Mouse (Mus musculus): ENCODE data around the gene Fcho2. TPM values are rescaled to one million over a fixed set of nuclear protein-coding genes. Genes with fewer than 3 reads are reported as not detected.
"Not testable (repeated sequence)": the region's sequence is repeated elsewhere in the genome, so short reads cannot be mapped to it uniquely, and the experiment has no call there.

The Fcho2 gene
- polyA plus RNA-seq, 1 experiment, result 31.2 TPM

DNA sequence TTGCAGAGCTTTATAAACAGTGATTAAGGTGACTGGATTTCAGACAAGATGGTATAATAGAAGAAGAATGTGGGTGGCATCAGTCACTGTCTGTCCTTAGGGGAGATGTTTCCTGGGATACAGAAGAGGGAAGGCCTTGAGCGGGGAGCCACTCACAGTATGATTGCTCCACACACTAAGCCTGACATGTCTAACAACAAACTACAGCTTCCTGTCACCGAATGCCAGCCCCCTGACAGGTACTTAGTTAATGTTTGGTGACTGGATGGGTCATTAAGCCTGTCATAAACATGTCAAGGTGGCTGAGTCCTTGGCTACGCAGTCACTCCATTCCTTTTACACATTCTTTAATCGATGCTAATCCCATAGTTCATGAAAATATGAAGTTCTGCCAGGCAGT is 3.0 kb upstream of the Fcho2 start:
- peak; percentile 19 for DNase-seq (ENCODE audit: low read depth)
- TF ChIP-seq POLR2A (IDR thresholded peaks at IDR 0.05; ENCODE audit: borderline replicate concordance, extremely low read depth, insufficient read depth, insufficient read length, poor library complexity, severe bottlenecking), result no peak
- TF ChIP-seq CTCF (IDR thresholded peaks at IDR 0.05; ENCODE audit: borderline replicate concordance, extremely low read depth, insufficient read depth, insufficient read length), result no peak

DNA sequence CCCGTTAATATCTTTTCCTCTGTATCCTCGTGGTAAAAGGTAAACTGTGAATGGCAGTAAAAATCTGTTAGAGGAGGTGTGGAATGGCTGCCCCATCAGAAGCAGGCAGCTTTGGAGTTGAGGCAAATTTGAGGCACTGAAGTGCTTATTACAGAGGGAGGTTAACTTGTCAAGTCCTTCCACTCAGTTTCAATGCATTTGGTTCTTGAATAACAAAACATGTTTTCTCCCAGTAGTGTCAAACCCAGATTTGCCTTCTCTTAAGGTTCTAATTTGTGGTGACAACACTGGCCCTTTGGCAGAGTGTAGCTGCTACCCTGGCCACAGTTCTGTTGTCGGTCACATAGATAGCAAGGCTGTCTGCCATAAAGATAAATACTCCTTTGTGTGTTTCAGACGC is 2.5 kb upstream of the Fcho2 start:
- TF ChIP-seq POLR2A (IDR thresholded peaks at IDR 0.05; ENCODE audit: borderline replicate concordance, extremely low read depth, insufficient read depth, insufficient read length, poor library complexity, severe bottlenecking) (no peak), CTCF (IDR thresholded peaks at IDR 0.05; ENCODE audit: borderline replicate concordance, extremely low read depth, insufficient read depth, insufficient read length) (no peak)
- DNase-seq (ENCODE audit: low read depth), result no peak

DNA sequence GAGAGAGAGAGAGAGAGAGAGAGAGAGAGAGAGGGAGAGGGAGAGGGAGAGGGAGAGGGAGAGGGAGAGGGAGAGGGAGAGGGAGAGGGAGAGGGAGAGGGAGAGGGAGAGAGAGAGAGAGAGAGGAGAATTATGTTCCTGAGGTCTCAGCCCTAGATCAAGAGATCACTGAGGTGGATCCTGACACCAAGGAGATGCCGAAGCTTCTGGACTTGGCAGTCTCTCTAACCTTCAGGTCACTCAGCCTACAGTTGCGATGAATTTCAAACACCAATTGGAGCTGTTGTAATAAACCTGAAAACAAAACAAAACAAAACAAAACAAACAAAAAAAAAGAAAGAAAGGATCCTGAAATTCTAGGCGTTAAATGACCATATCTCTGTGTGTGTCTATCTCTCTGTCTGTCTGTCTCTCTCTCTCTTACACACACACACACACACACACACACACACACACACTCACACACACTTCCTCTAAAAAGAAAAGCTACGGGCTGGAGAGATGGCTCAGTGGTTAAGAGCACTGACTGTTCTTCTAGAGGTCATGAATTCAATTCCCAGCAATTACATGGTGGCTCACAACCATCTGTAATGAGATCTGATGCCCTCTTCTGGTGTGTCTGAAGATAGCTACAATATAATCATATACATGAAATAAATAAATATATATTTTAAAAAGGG is 1.9 kb upstream of the Fcho2 start:
- DNase-seq (ENCODE audit: low read depth), result not testable (repeated sequence)

DNA sequence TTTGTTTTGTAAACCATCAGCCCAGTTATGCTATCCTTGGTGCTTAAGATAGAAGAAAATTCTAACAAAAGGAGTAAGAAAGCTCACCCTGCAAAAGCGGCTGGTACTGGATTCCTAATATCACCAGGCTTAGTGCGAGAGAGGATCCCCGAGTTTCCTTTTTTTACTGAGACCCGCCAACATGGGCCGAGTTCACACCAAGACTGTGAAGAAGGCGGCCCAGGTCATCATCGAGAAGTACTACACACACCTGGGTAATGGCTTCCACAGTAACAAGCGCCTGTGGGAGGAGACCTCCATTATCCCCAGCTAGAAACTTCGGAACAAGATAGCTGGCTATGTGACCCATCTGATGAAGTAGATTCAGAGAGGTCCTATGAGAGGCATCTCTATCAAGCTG is 1.3 kb upstream of the Fcho2 start:
- DNase-seq (ENCODE audit: low read depth), result no peak
- no peak for TF ChIP-seq POLR2A (IDR thresholded peaks at IDR 0.05; ENCODE audit: borderline replicate concordance, extremely low read depth, insufficient read depth, insufficient read length, poor library complexity, severe bottlenecking)
- no peak for TF ChIP-seq CTCF (IDR thresholded peaks at IDR 0.05; ENCODE audit: borderline replicate concordance, extremely low read depth, insufficient read depth, insufficient read length)

DNA sequence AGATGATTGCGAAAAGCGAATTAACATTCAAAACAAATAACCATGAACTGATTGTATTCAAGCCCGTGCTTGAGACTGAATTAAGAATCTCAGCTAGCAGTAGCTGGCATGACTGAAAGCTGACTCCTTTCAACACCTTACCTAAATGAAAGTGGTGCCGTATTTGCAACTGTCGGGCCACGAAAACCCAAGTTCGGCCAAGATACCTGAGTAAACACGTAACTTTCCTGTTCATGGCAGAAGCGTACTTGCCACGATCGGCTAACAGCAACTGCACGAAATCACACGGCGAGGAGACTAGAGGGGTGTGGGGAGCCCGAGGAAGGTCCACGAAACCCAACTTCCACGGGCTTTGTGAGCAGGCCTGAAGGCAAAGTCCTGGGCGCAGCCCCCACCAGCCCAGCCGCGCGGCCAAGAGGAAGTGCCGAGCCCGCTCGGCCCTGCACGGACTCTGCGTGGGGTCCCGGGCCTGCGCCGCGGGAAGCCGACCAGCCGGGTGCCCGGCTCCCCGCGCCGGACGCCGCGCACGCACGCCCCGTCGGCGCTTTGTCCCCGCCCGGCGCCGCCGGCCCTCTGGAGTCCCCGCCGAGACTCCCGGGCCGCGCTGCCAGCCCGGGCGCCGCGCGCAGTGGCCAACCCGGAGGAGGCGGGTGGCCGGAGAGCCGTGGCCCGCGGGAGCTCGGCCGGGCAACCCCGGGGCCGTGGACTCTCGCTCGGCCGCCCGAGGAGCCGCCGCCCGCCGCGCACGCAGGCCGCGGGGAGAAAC is 791 bp downstream of the Fcho2 start:
- DNase-seq (ENCODE audit: low read depth), result peak; percentile 69
- TF ChIP-seq POLR2A (IDR thresholded peaks at IDR 0.05; ENCODE audit: borderline replicate concordance, extremely low read depth, insufficient read depth, insufficient read length, poor library complexity, severe bottlenecking) (0 out of 2 replicates have a peak, but pooled peaks have one; percentile 10), CTCF (IDR thresholded peaks at IDR 0.05; ENCODE audit: borderline replicate concordance, extremely low read depth, insufficient read depth, insufficient read length) (no peak)

DNA sequence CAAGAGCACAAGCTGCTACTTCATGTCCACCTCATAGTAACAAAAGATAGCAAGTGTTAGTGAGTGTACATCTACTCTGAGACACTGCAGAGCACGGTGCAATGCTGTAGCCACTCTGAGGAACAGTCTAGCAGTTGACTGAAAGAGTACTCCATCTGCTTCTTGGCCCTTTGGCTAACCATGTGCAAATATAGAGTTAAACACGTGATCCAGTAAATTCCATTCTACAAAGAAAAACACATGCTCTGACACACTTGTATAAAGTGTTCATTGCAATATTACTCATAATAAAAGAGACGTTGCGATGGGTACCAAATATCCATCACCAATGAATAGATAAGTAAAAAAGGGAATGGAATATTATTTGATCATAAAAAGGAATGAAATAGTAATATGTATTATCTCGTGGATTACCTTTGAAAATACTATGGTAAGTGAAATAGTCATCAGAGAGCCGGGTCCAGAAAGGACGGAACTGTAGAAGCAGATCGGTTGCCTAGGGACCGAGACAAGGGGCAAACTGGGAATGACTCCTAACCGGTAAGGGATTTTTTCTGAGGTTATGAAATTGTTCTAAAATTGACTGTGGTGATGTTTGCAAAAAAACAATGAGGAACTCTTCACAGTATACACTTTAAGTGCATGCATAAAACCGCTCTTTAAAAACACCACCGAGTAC is 1.5 kb downstream of the Fcho2 start:
- no peak for DNase-seq (ENCODE audit: low read depth)
- TF ChIP-seq CTCF (IDR thresholded peaks at IDR 0.05; ENCODE audit: borderline replicate concordance, extremely low read depth, insufficient read depth, insufficient read length), result no peak
- no peak for TF ChIP-seq POLR2A (IDR thresholded peaks at IDR 0.05; ENCODE audit: borderline replicate concordance, extremely low read depth, insufficient read depth, insufficient read length, poor library complexity, severe bottlenecking)

DNA sequence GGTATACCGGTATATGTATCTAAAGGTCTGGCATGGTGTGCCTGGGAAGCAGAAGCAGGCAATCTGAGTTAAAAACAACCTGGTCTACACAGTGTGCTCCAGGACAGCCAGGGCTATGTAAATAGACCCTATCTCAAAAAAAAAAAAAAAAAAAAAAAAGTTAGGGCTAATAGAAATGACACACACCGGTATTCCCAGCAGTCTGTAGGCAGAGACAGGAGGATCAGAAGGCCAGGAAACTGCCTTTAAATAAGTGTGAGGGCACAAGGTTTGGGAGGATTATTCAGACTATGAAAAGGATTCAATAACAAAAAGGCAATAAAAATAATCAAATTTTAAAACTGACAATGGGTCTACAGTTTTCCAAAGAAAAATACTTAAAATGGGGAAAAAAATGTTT is 2.1 kb downstream of the Fcho2 start:
- no peak for DNase-seq (ENCODE audit: low read depth)
- TF ChIP-seq POLR2A (IDR thresholded peaks at IDR 0.05; ENCODE audit: borderline replicate concordance, extremely low read depth, insufficient read depth, insufficient read length, poor library complexity, severe bottlenecking), result no peak
- TF ChIP-seq CTCF (IDR thresholded peaks at IDR 0.05; ENCODE audit: borderline replicate concordance, extremely low read depth, insufficient read depth, insufficient read length), result no peak

DNA sequence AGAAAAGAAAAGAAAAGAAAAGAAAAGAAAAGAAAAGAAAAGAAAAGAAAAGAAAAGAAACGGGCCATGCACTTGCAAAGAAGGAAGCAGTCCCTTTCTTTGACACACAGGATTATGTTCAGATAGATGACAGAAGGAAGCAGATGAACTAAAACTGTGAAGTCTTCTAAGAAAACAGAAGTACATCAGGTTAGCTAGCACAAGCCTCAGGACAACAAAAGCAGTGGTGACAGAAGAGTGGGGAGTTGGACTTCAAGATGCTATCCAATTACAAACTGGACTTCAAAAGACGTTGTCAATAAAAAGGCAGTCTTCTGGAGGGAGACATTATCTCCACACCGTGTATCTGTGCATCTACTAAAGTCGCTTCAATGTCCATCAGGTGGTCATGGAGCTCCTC is 3.0 kb downstream of the Fcho2 start:
- TF ChIP-seq POLR2A (IDR thresholded peaks at IDR 0.05; ENCODE audit: borderline replicate concordance, extremely low read depth, insufficient read depth, insufficient read length, poor library complexity, severe bottlenecking), result no peak
- no peak for DNase-seq (ENCODE audit: low read depth)

DNA sequence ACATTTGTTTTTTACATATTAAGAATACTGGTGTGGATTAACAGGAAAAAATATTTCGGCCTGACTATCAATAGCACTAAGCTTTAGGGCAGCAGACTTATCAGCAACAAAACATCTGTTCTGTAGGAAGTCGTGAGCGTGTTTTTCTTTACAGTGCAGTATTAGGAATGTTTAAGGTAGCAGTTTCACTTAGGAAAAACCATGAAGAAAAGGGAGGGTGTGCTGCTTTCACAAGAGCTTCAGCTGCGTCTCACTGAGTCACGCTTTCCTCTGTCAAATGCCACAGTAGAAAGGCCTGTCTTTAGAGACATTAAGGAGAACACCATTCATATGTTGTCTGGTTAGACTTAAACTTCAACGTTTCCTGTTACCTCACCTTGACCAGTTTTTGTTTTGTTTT is 5.1 kb downstream of the Fcho2 start:
- no peak for DNase-seq (ENCODE audit: low read depth)
- no peak for TF ChIP-seq CTCF (IDR thresholded peaks at IDR 0.05; ENCODE audit: borderline replicate concordance, extremely low read depth, insufficient read depth, insufficient read length)

DNA sequence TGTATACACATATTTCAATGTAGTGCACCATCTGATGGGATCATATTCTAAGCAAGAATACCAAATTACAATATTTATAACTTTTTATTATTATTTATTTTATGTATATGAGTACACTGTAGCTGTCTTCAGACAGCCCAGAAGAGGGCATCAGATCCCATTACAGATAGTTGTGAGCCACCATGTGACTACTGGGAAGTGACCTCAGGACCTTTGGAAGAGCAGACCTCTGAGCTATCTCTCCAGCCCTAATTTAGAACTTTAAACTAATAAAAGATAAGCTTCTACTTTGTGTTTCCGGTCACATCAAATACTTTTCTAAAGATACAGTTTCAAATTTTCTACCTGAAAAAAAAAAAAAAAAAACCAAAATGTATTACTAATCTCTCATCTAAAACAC is 6.2 kb downstream of the Fcho2 start:
- no peak for DNase-seq (ENCODE audit: low read depth)
- TF ChIP-seq CTCF (IDR thresholded peaks at IDR 0.05; ENCODE audit: borderline replicate concordance, extremely low read depth, insufficient read depth, insufficient read length), result no peak
- TF ChIP-seq POLR2A (IDR thresholded peaks at IDR 0.05; ENCODE audit: borderline replicate concordance, extremely low read depth, insufficient read depth, insufficient read length, poor library complexity, severe bottlenecking), result no peak

DNA sequence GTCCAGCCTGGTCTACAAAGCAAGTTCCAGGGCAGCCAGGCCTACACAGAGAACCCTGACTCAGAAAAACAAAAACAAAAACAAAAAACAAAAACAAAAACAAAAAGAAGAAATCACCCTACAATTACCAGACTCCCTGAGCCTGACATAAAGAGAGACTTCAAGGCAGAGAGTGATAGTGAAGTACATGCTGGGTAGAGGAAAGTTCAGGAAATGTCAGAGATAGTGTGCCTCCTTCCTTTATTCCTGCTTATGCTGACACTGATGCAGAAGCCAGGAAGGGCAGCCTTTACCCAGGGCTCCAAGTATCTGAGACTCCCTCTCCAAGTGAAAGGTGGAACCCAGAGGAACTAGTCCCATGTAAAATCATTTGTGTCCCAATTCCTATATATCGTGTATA is 10.8 kb downstream of the Fcho2 start:
- no peak for DNase-seq (ENCODE audit: low read depth)
- TF ChIP-seq POLR2A (IDR thresholded peaks at IDR 0.05; ENCODE audit: borderline replicate concordance, extremely low read depth, insufficient read depth, insufficient read length, poor library complexity, severe bottlenecking) (no peak), CTCF (IDR thresholded peaks at IDR 0.05; ENCODE audit: borderline replicate concordance, extremely low read depth, insufficient read depth, insufficient read length) (no peak)

DNA sequence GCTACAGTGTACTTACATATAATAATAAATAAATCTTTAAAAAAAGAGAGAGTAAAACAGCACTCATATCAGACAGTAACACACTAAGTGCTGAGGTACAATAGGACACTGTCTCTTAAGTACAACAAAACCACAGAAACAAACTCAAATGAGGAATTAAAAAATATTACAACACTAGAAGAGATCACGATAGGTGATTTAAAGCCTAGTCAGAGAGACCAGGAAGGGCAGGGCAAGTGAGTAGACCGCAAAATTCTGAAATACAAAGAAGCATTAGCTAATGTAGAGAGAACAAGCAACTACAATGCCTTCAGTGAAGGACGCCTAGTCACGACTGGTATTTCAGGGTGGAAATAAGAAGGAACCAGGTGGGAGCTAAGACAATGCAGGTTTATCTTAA is 11.6 kb downstream of the Fcho2 start:
- DNase-seq (ENCODE audit: low read depth), result no peak
- TF ChIP-seq POLR2A (IDR thresholded peaks at IDR 0.05; ENCODE audit: borderline replicate concordance, extremely low read depth, insufficient read depth, insufficient read length, poor library complexity, severe bottlenecking) (no peak), CTCF (IDR thresholded peaks at IDR 0.05; ENCODE audit: borderline replicate concordance, extremely low read depth, insufficient read depth, insufficient read length) (no peak)

Data from brain, embryonic 14.5 days (tissue).